Mouse (Mus musculus): ENCODE measurements around the gene Nudc. TPM values are rescaled to one million over a fixed set of nuclear protein-coding genes. Genes with fewer than 3 reads are reported as not detected.

Nudc gene
- polyA plus RNA-seq, 1 experiment from 2014 or later = 221 TPM

Small RNA genes lying within 50 kb of the gene (microRNA-seq; reads per million reads assigned to microRNA genes)
- not detected for gene Gm23158 (ENCODE audit: borderline number of aligned reads)

Other genes starting within 250 kb of the Nudc start
- gene Wdtc1, start 192.5 kb downstream of the Nudc start, polyA plus RNA-seq (2014; fragmentation: Nextera tagmentation; extraction: Ambion mirVana) = 13.3 and 15.5 TPM in 2 replicates
- gene Slc9a1, start 176.3 kb downstream of the Nudc start, polyA plus RNA-seq (2014; fragmentation: Nextera tagmentation; extraction: Ambion mirVana) = 4.8 and 7.0 TPM in 2 replicates
- gene Tent5b, start 65.9 kb downstream of the Nudc start, polyA plus RNA-seq (2014; fragmentation: Nextera tagmentation; extraction: Ambion mirVana) = 0.47 and 0.83 TPM in 2 replicates
- gene Trnp1, start 47.4 kb downstream of the Nudc start, polyA plus RNA-seq (2014; fragmentation: Nextera tagmentation; extraction: Ambion mirVana) = 0.94 and 1.4 TPM in 2 replicates
- 0.77 and 0.80 TPM in 2 replicates for gene Kdf1, start 27.0 kb downstream of the Nudc start, polyA plus RNA-seq (2014; fragmentation: Nextera tagmentation; extraction: Ambion mirVana)
- gene Nr0b2, start 7.4 kb upstream of the Nudc start, polyA plus RNA-seq (2014; fragmentation: Nextera tagmentation; extraction: Ambion mirVana) = 9.6 and 11.0 TPM in 2 replicates
- gene Gpatch3, start 28.7 kb upstream of the Nudc start, polyA plus RNA-seq (2014; fragmentation: Nextera tagmentation; extraction: Ambion mirVana) = 5.0 and 6.0 TPM in 2 replicates
- gene Gpn2, start 38.4 kb upstream of the Nudc start, polyA plus RNA-seq (2014; fragmentation: Nextera tagmentation; extraction: Ambion mirVana) = 14.2 and 14.3 TPM in 2 replicates
- 1.7 and 3.0 TPM in 2 replicates for gene Sfn, start 56.2 kb upstream of the Nudc start, polyA plus RNA-seq (2014; fragmentation: Nextera tagmentation; extraction: Ambion mirVana)
- 1.5 and 2.5 TPM in 2 replicates for gene Zdhhc18, start 104.2 kb upstream of the Nudc start, polyA plus RNA-seq (2014; fragmentation: Nextera tagmentation; extraction: Ambion mirVana)
- gene Pigv, start 126.7 kb upstream of the Nudc start, polyA plus RNA-seq (2014; fragmentation: Nextera tagmentation; extraction: Ambion mirVana) = 11.4 and 13.9 TPM in 2 replicates
- 26.7 and 34.2 TPM in 2 replicates for gene Arid1a, start 210.8 kb upstream of the Nudc start, polyA plus RNA-seq (2014; fragmentation: Nextera tagmentation; extraction: Ambion mirVana)

Data from heart, embryonic 11.5 days (tissue).